Mouse (Mus musculus) kidney, postnatal 0 days (tissue): ENCODE measurements at regions not wholly inside any gene's neighbourhood (a gene's known extent, or its start where the extent isn't known, plus 50 kb on each side); places are given as distances from the start of the nearest gene placed in this dataset.
A peak's percentile ranks its signal among the peaks of the same experiment; 100 is the strongest.

Source experiments
- ATAC-seq: fragments of 200-750 bp; cut with Nextera tagmentation; replicated peaks from 2 replicates; pipeline ENCODE4 v1.8.0; 2017; ENCODE audit warnings: low read depth, moderate number of reproducible peaks, moderate TSS enrichment, moderate library complexity; ENCODE audit not compliant: low FRiP score
- DNase-seq: peaks from one replicate; pipeline ENCODE4 v3.0.0-alpha.2; 2016; ENCODE audit warnings: low spot score
- H3K27ac ChIP-seq: fragments of 300-500 bp; sonication (generic); 2 replicates; pipeline ENCODE4 v1.5.1; 2014; ENCODE audit warnings: mild to moderate bottlenecking
- H3K27me3 ChIP-seq: fragments of 300-500 bp; sonication (generic); 2 replicates; pipeline ENCODE4 v1.6.1; 2014; ENCODE audit warnings: low read length, mixed read lengths; ENCODE audit not compliant: insufficient read depth
- H3K36me3 ChIP-seq: fragments of 300-500 bp; sonication (generic); 2 replicates; pipeline ENCODE4 v1.6.1; 2014; ENCODE audit warnings: low read length, mixed read lengths; ENCODE audit not compliant: insufficient read depth
- H3K4me1 ChIP-seq: fragments of 300-500 bp; sonication (generic); replicated peaks from 2 replicates; pipeline ENCODE4 v1.6.1; 2014; ENCODE audit warnings: antibody characterized with exemption, low read length, mixed read lengths; ENCODE audit not compliant: insufficient read depth
- H3K4me2 ChIP-seq: fragments of 300-500 bp; sonication (generic); 2 replicates; pipeline ENCODE4 v1.6.1; 2014; ENCODE audit warnings: mild to moderate bottlenecking, low read length, moderate library complexity, mixed read lengths
- H3K4me3 ChIP-seq: fragments of 300-500 bp; sonication (generic); replicated peaks from 2 replicates; pipeline ENCODE4 v1.5.1; 2014; ENCODE audit warnings: low read depth, low read length
- H3K9ac ChIP-seq: fragments of 300-500 bp; sonication (generic); 2 replicates; pipeline ENCODE4 v1.6.1; 2014; ENCODE audit warnings: low read depth, low read length
- H3K9me3 ChIP-seq: fragments of 300-500 bp; sonication (generic); replicated peaks from 2 replicates; pipeline ENCODE4 v1.6.1; 2016; ENCODE audit warnings: low read length, inconsistent platforms, mixed read lengths
- CTCF ChIP-seq: IDR thresholded peaks from 2 replicates; pipeline ENCODE4 v1.5.1; 2016; ENCODE audit warnings: antibody characterized with exemption, low read depth, mild to moderate bottlenecking, moderate library complexity
- WGBS: fragments of 180-500 bp; shearing (Covaris S2); extraction: QIAGEN DNeasy Blood & Tissue Kit; methylation state at CpG from one replicate; pipeline ENCODE4 v1.1.7; 2014; 5-methylcytosine and 5-hydroxymethylcytosine counted together

- DNase-seq = no peak
- no peak overlapping the region for H3K9ac ChIP-seq
- H3K4me1 ChIP-seq = no peaks in the 10 kb centered on the region
- no peak for ATAC-seq
- no peak overlapping the region for H3K4me2 ChIP-seq
- no peak for TF ChIP-seq CTCF
- H3K36me3 ChIP-seq = no peaks in the 10 kb centered on the region
- WGBS = 97% methylated on average over 2 of the region's 2 CpGs
- no peaks in the 10 kb centered on the region for H3K27me3 ChIP-seq
- no peaks in the 10 kb centered on the region for H3K9me3 ChIP-seq
- no peak overlapping the region for H3K27ac ChIP-seq
- H3K4me3 ChIP-seq = no peak overlapping the region
Observed at GRCm38 (mm10) chr15:27270203-27270602, 196.3 kb upstream of the Ank start.

- Histone ChIP-seq H3K4me2 (no peak overlapping the region), H3K4me3 (no peak overlapping the region), H3K27ac (no peak overlapping the region), H3K9me3 (no peaks in the 10 kb centered on the region), H3K9ac (no peak overlapping the region), H3K4me1 (no peaks in the 10 kb centered on the region), H3K36me3 (no peaks in the 10 kb centered on the region), H3K27me3 (no peaks in the 10 kb centered on the region)
- ATAC-seq = no peak
- TF ChIP-seq CTCF = peak; percentile 39
- DNase-seq = no peak
- WGBS = 86% methylated on average over 1 of the region's 1 CpGs
Observed at GRCm38 (mm10) chr15:27282279-27282678, 184.2 kb upstream of the Ank start.

- TF ChIP-seq CTCF = no peak
- WGBS = 79% methylated on average over 4 of the region's 4 CpGs
- ATAC-seq = no peak
Observed at GRCm38 (mm10) chr15:27303856-27304255, 162.6 kb upstream of the Ank start.

GRCm38 (mm10) chr15:27304256-27304655 is 162.2 kb upstream of the Ank start:
- Histone ChIP-seq H3K4me1 (no peaks in the 10 kb centered on the region), H3K9me3 (no peaks in the 10 kb centered on the region), H3K4me3 (no peak overlapping the region), H3K27ac (no peak overlapping the region), H3K27me3 (no peaks in the 10 kb centered on the region), H3K9ac (no peak overlapping the region), H3K4me2 (no peak overlapping the region), H3K36me3 (no peaks in the 10 kb centered on the region)
- ATAC-seq (no peak; the same call in 1 of the 2 replicates), DNase-seq (no peak)
- WGBS = 73% methylated on average over 7 of the region's 7 CpGs
- no peak for TF ChIP-seq CTCF

More at GRCm38 (mm10) chr15:27303856-27304255, 162.6 kb upstream of the Ank start:
- Histone ChIP-seq H3K27ac (no peak overlapping the region), H3K4me2 (no peak overlapping the region), H3K9me3 (no peaks in the 10 kb centered on the region), H3K4me1 (no peaks in the 10 kb centered on the region), H3K9ac (no peak overlapping the region), H3K4me3 (no peak overlapping the region), H3K36me3 (no peaks in the 10 kb centered on the region), H3K27me3 (no peaks in the 10 kb centered on the region)
- DNase-seq = no peak

GRCm38 (mm10) chr15:27305035-27305434 is 161.4 kb upstream of the Ank start:
- Histone ChIP-seq H3K4me3 (no peak overlapping the region), H3K27ac (no peak overlapping the region), H3K4me1 (no peaks in the 10 kb centered on the region), H3K9me3 (no peaks in the 10 kb centered on the region), H3K36me3 (no peaks in the 10 kb centered on the region), H3K4me2 (no peak overlapping the region), H3K27me3 (no peaks in the 10 kb centered on the region), H3K9ac (no peak overlapping the region)
- DNase-seq (no peak), ATAC-seq (no peak)
- TF ChIP-seq CTCF = no peak
- WGBS = 91% methylated on average over 4 of the region's 4 CpGs

GRCm38 (mm10) chr15:27308639-27309038 is 157.8 kb upstream of the Ank start:
- H3K9me3 ChIP-seq = no peaks in the 10 kb centered on the region
- ATAC-seq = no peak

More at GRCm38 (mm10) chr15:27308639-27309038, 157.8 kb upstream of the Ank start:
- DNase-seq = no peak
- 31% methylated on average over 4 of the region's 4 CpGs for WGBS
- Histone ChIP-seq H3K4me3 (no peak overlapping the region), H3K27me3 (no peaks in the 10 kb centered on the region), H3K4me1 (no peaks in the 10 kb centered on the region), H3K36me3 (no peaks in the 10 kb centered on the region), H3K27ac (no peak overlapping the region), H3K4me2 (no peak overlapping the region), H3K9ac (no peak overlapping the region)
- TF ChIP-seq CTCF = no peak
